In the genomic region with DNA sequence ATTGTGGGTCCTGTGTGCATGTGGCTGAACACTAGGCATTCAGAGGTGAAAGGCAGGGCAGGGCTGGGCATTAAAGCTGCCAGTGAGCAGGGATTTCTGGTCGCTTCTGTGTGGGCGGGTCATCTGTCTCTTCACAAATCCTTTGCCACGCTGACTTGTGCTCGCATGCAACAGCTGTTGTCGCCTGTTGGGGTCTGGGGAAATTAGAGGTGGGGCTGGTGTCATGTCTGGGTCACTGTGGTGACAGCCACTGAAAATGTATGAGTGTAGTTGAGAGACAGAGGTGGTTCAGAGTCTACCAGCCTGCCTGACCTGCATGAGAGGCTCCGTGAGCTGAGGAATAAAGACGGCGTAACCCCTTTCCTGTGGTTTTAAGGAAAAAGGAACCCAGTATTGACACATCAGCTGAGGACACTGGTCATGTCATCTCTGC, we compare ENCODE assay signal across 12 mouse cellular contexts.
DNase-seq lines count a peak whose midpoint lies in the region; ATAC-seq and TF ChIP-seq lines count a peak whose summit lies in the region.
"Had no signal": no experiment of that assay in that cellular context is flagged by ENCODE, and none has a peak within 500 bp of the region (broad histone marks: within the 10 kb centered on the region; RNA-seq: fewer than 3 reads in every experiment).

No protein-coding gene starts in this region.

- intact Hi-C loops in left cerebral cortex, postnatal 4 days (cut with DNase I): no loop called here
- intact Hi-C loops in left cerebral cortex, adult 2 months (cut with DNase I): loop anchor here (2.0 kb wide), 1 partner anchor 227 kb away; the partner anchor contains the start of gene Mex3b

- no peak overlapping the region for H3K27ac ChIP-seq in left cerebral cortex, adult 2 months
- peak overlapping the region; percentile 50 for H3K27ac ChIP-seq in bone marrow, adult 2 months (ENCODE audit: control insufficient read depth, insufficient read depth, low read depth, low read length, poor library complexity)
- no peak overlapping the region for H3K27ac ChIP-seq in embryonic facial prominence, embryonic 14.5 days (replicated peaks; ENCODE audit: low read depth, low read length)
- H3K27ac ChIP-seq: embryonic facial prominence, embryonic 12.5 days had no signal

- no peaks in the 10 kb centered on the region for H3K27me3 ChIP-seq in embryonic facial prominence, embryonic 14.5 days (replicated peaks; ENCODE audit: control insufficient read depth, insufficient read depth, low read length)
- H3K27me3 ChIP-seq: embryonic facial prominence, embryonic 12.5 days; heart, embryonic 12.5 days had no signal

- peaks cover 8% of the 10 kb centered on the region for H3K4me1 ChIP-seq in bone marrow, adult 2 months (ENCODE audit: control insufficient read depth, insufficient read depth, low read length)
- H3K4me1 ChIP-seq in embryonic facial prominence, embryonic 14.5 days (ENCODE audit: control insufficient read depth, insufficient read depth, low read length): peaks cover 11% of the 10 kb centered on the region

- TF ChIP-seq CTCF in left cerebral cortex, adult 2 months (IDR thresholded peaks at IDR 0.05): no peak
- no peak for TF ChIP-seq CTCF in bone marrow, adult 2 months (IDR thresholded peaks at IDR 0.05; ENCODE audit: control insufficient read depth, insufficient read depth, low read length)

- DNase-seq in left cerebral cortex, postnatal 4 days: peak; percentile 32
- DNase-seq in left cerebral cortex, adult 2 months (ENCODE audit: extremely low spot score in 1 of 2, low spot score in 2 of 2): no peak
- peak; percentile 83 for DNase-seq in embryonic facial prominence, embryonic 14.5 days (ENCODE audit: low spot score)
- DNase-seq in mesoderm, embryonic 11.5 days (ENCODE audit: low read depth, low spot score): peak; percentile 65
- no peak for DNase-seq in adrenal gland, postnatal 14 days
- DNase-seq: spleen, adult 18-20 months; thymus, adult 2 months had no signal

- WGBS in bone marrow, adult 2 months: 9% methylated on average over 8 of the region's 8 CpGs
- 45% methylated on average over 8 of the region's 8 CpGs for WGBS in embryonic facial prominence, embryonic 14.5 days

- H3K9me3 ChIP-seq in embryonic facial prominence, embryonic 14.5 days (ENCODE audit: control insufficient read depth, low read length): no peaks in the 10 kb centered on the region
- H3K9me3 ChIP-seq: embryonic facial prominence, embryonic 12.5 days; heart, embryonic 12.5 days had no signal

- H3K4me2 ChIP-seq in embryonic facial prominence, embryonic 14.5 days (ENCODE audit: low read depth, low read length): no peak overlapping the region
- H3K4me2 ChIP-seq: embryonic facial prominence, embryonic 12.5 days; heart, embryonic 12.5 days had no signal

- H3K36me3 ChIP-seq in embryonic facial prominence, embryonic 14.5 days (ENCODE audit: control insufficient read depth, insufficient read depth, low read length): no peaks in the 10 kb centered on the region
- H3K36me3 ChIP-seq: embryonic facial prominence, embryonic 12.5 days; heart, embryonic 12.5 days had no signal

- H3K9ac ChIP-seq in embryonic facial prominence, embryonic 14.5 days (ENCODE audit: low read depth, low read length): no peak overlapping the region
- H3K9ac ChIP-seq: embryonic facial prominence, embryonic 12.5 days; heart, embryonic 12.5 days had no signal

- TF ChIP-seq POLR2A in bone marrow, adult 2 months (IDR thresholded peaks at IDR 0.05; ENCODE audit: borderline replicate concordance, control insufficient read depth, low read depth, low read length): no peak

- no peak overlapping the region for H3K4me3 ChIP-seq in left cerebral cortex, adult 2 months
- no peak overlapping the region for H3K4me3 ChIP-seq in bone marrow, adult 2 months (replicated peaks; ENCODE audit: control insufficient read depth, low read depth, low read length)
- no peak overlapping the region for H3K4me3 ChIP-seq in embryonic facial prominence, embryonic 14.5 days (ENCODE audit: low read depth, low read length)
- H3K4me3 ChIP-seq: embryonic facial prominence, embryonic 12.5 days; heart, embryonic 12.5 days had no signal

- ATAC-seq in embryonic facial prominence, embryonic 14.5 days (ENCODE audit: low read depth): peak; percentile 34
- no peak for ATAC-seq in erythroblast, adult 5-6 weeks (replicated peaks; ENCODE audit: low FRiP score, poor library complexity, severe bottlenecking)
- ATAC-seq: intestine, postnatal 0 days had no signal

Comparison
In these comparisons a context has a peak if more than half of its experiments do, and no peak if none do; other contexts are left out.
1. DNase-seq: peak in left cerebral cortex, postnatal 4 days (single experiment), embryonic facial prominence, embryonic 14.5 days (single experiment) and mesoderm, embryonic 11.5 days (single experiment); none in left cerebral cortex, adult 2 months (0 of 2) and adrenal gland, postnatal 14 days (single experiment).